Mouse (Mus musculus): ENCODE results near the gene Svs6.

- TF ChIP-seq CTCF (IDR thresholded peaks at IDR 0.05; ENCODE audit: extremely low read depth, insufficient read length, insufficient replicate concordance, low read depth, low read length) = no peak
- TF ChIP-seq POLR2A (IDR thresholded peaks at IDR 0.05; ENCODE audit: low read depth, low read length) = no peak
Measured at GRCm38 (mm10) chr2:164360974-164361657, 44.6 kb downstream of the Svs6 start.
